Mouse (Mus musculus): ENCODE data around the gene Tm2d3. TPM values are rescaled to one million over a fixed set of nuclear protein-coding genes. Genes with fewer than 3 reads are reported as not detected.

The Tm2d3 gene
- polyA plus RNA-seq (2021; fragmentation: Nextera tagmentation): 148 and 153 TPM in 2 replicates
- long read RNA-seq, experiment 1, transcript Tm2d3-201 (5 exons, 908 nt): major isoform, 69 of 88 reads
- long read RNA-seq, experiment 1, transcript Tm2d3-203 (6 exons, 1,003 nt): minor isoform, 8 of 88 reads
- long read RNA-seq, experiment 1, partial matches to known transcripts: 4 of 88 reads
- long read RNA-seq, experiment 1, other reads (novel, unspliced or antisense): 7 of 88 reads
- long read RNA-seq, experiment 2, transcript Tm2d3-201 (5 exons, 908 nt): major isoform, 27 of 39 reads
- long read RNA-seq, experiment 2, partial matches to known transcripts: 3 of 39 reads
- long read RNA-seq, experiment 2, other reads (novel, unspliced or antisense): 6 of 39 reads

GRCm38 (mm10) chr7:65690869-65691268 lies at the start of gene Tm2d3:
Gene Tm2d3 (plus strand): TSS chr7:65691169.

GRCm38 (mm10) chr7:65644643-65645351 lies 46.2 kb upstream of the Tm2d3 start, which contains the start of gene Tarsl2:
Gene Tarsl2 (plus strand): TSS chr7:65644898.

Other genes starting within 250 kb of the Tm2d3 start
- 9.1 and 9.7 TPM in 2 replicates for gene Tjp1, start 163.4 kb upstream of the Tm2d3 start, polyA plus RNA-seq (2021; fragmentation: Nextera tagmentation)
- 9.4 and 11.2 TPM in 2 replicates for gene Tarsl2, start 46.3 kb upstream of the Tm2d3 start, polyA plus RNA-seq (2021; fragmentation: Nextera tagmentation)
- gene Pcsk6, start 170.6 kb downstream of the Tm2d3 start, polyA plus RNA-seq (2021; fragmentation: Nextera tagmentation): 3.9 and 4.6 TPM in 2 replicates

All from layer of hippocampus, adult 6 months (tissue).